In genomic region chr16:35541117-35541641, GRCm38 (mm10) we compare ENCODE assay signal across 8 mouse cellular contexts. TPM values are rescaled to one million over a fixed set of nuclear protein-coding genes. Genes with fewer than 3 reads are reported as not detected.
DNase-seq lines count a peak whose midpoint lies in the region; ATAC-seq and TF ChIP-seq lines count a peak whose summit lies in the region.

Gene Sema5b (plus strand): TSS chr16:35541145.

- no peak; the same call in none of the 2 replicates for TF ChIP-seq CTCF in gastrocnemius, adult 2 months (IDR thresholded peaks at IDR 0.05)
- 0 out of 2 replicates have a peak, but pooled peaks have one; percentile 24 for TF ChIP-seq CTCF in kidney, adult 2 months (conservative IDR thresholded peaks at IDR 0.05; ENCODE audit: insufficient read depth, insufficient read length, low read depth, low read length)

- TF ChIP-seq POLR2A in kidney, adult 2 months (IDR thresholded peaks at IDR 0.05; ENCODE audit: low read depth, low read length): no peak

- H3K27ac ChIP-seq in gastrocnemius, adult 2 months: no peak within 1 kb of the TSS
- no peak within 1 kb of the TSS for H3K27ac ChIP-seq in kidney, adult 2 months (ENCODE audit: insufficient read depth, low read depth, low read length)
- no peak within 1 kb of the TSS for H3K27ac ChIP-seq in limb, embryonic 11.5 days (replicated peaks; ENCODE audit: low read depth, low read length)

- H3K4me1 ChIP-seq in kidney, adult 2 months (ENCODE audit: control insufficient read depth, insufficient read depth, low read length): 0 out of 2 replicates have a peak, but pooled peaks cover 2% of the 10 kb centered on the region
- peaks cover 5% of the 10 kb centered on the region; the same call in 1 of the 2 replicates for H3K4me1 ChIP-seq in limb, embryonic 11.5 days (ENCODE audit: control insufficient read depth, insufficient read depth, low read length)

- peak; percentile 76 for ATAC-seq in limb, embryonic 11.5 days (ENCODE audit: insufficient number of reproducible peaks, low FRiP score, low TSS enrichment, low read depth)
- ATAC-seq in inflammation-experienced regulatory T-cells, adult 6 months: no peak

- no peaks in the 10 kb centered on the region; the same call in 1 of the 2 replicates for H3K27me3 ChIP-seq in kidney, adult 2 months (replicated peaks; ENCODE audit: control insufficient read depth, insufficient read depth, low read length)
- H3K27me3 ChIP-seq in limb, embryonic 11.5 days (ENCODE audit: control insufficient read depth, insufficient read depth, low read length): peaks cover 25% of the 10 kb centered on the region

- peak within 1 kb of the TSS; percentile 56 for H3K9ac ChIP-seq in limb, embryonic 11.5 days (ENCODE audit: low read length)

- no peaks in the 10 kb centered on the region for H3K9me3 ChIP-seq in limb, embryonic 11.5 days (ENCODE audit: control insufficient read depth, low read length)

- H3K4me2 ChIP-seq in limb, embryonic 11.5 days (ENCODE audit: low read depth, severe bottlenecking): peak within 1 kb of the TSS; percentile 97

- no peaks in the 10 kb centered on the region for H3K36me3 ChIP-seq in kidney, adult 2 months (ENCODE audit: control insufficient read depth, insufficient read depth, low read length)
- H3K36me3 ChIP-seq in limb, embryonic 11.5 days (ENCODE audit: control insufficient read depth, insufficient read depth, low read length): no peaks in the 10 kb centered on the region

- WGBS in kidney, adult 2 months: under 1% methylated on average over 53 of the region's 54 CpGs
- 0% methylated on average over 52 of the region's 54 CpGs for WGBS in limb, embryonic 11.5 days

- DNase-seq in gastrocnemius, adult 2 months: peak; percentile 45
- no peak for DNase-seq in gastrocnemius, adult 8-10 months (ENCODE audit: low spot score in 2 of 2)
- DNase-seq in cerebellum, postnatal 36 days: peak; percentile 43 to 46
- DNase-seq in gastrocnemius, postnatal 14 days: peak; percentile 34
- peak; percentile 43 for DNase-seq in kidney, adult 2 months
- peak; percentile 82 for DNase-seq in limb, embryonic 11.5 days (ENCODE audit: low spot score)
- DNase-seq in neural tube, embryonic 10.5 days (ENCODE audit: extremely low spot score, low spot score): peak; percentile 85

- intact Hi-C loops in gastrocnemius, adult 2 months (cut with DNase I): loop anchor here (10.0 kb wide), 1 partner anchor 274 kb away; no protein-coding TSS in a partner anchor
- intact Hi-C loops in gastrocnemius, postnatal 14 days (cut with DNase I; ENCODE audit: low total_unique reads): no loop called here

- H3K4me3 ChIP-seq in gastrocnemius, adult 2 months: peak within 1 kb of the TSS; percentile 74
- peak within 1 kb of the TSS; percentile 38 for H3K4me3 ChIP-seq in kidney, adult 2 months (ENCODE audit: insufficient read depth, low read depth, low read length)
- peak within 1 kb of the TSS; percentile 58 for H3K4me3 ChIP-seq in limb, embryonic 11.5 days (ENCODE audit: low read depth, low read length)

RNA-seq across cellular contexts. Expression of gene Sema5b, which starts in this region (rescaled TPM):
- under 1 TPM; 0.22 to 0.26 TPM for total RNA-seq in gastrocnemius, adult 2 months (2021)
- under 1 TPM in 3 of 4 experiments, not detected in 1; 0.05 to 0.13 (median 0.07) TPM for total RNA-seq in gastrocnemius, adult 8-10 months (2022)
- total RNA-seq in gastrocnemius, postnatal 14 days (2021): 1 to 10 TPM; 1.1 to 2.1 TPM
- 1.4 and 1.9 TPM in 2 replicates for polyA plus RNA-seq in kidney, adult 2 months (2012; rRNA removed)
- polyA plus RNA-seq in limb, embryonic 11.5 days (2014; fragmentation: Nextera tagmentation; extraction: Ambion mirVana): 2.2 and 2.6 TPM in 2 replicates
- not detected for polyA plus RNA-seq in inflammation-experienced regulatory T-cells, adult 6 months (2017; shearing (Covaris generic))

Comparison
In these comparisons a context has a peak if more than half of its experiments do, and no peak if none do; other contexts are left out.
1. DNase-seq: peak in cerebellum, postnatal 36 days (2 of 2), gastrocnemius, postnatal 14 days (single experiment), kidney, adult 2 months (single experiment), limb, embryonic 11.5 days (single experiment) and neural tube, embryonic 10.5 days (single experiment); none in gastrocnemius, adult 8-10 months (0 of 2).
2. Peak in DNase-seq and H3K4me3 ChIP-seq in gastrocnemius, adult 2 months; RNA of the gene not detected or under 1 TPM.
3. Peak in every context shown above with its lines, with median percentiles within 50 percentile points of each other: H3K4me3 ChIP-seq.